Mouse (Mus musculus): ENCODE results near the gene Gm6217. TPM values are rescaled to one million over a fixed set of nuclear protein-coding genes. Genes with fewer than 3 reads are reported as not detected.
"Not testable (repeated sequence)": the region's sequence is repeated elsewhere in the genome, so short reads cannot be mapped to it uniquely, and the experiment has no call there.

Gene Gm6217
- polyA plus RNA-seq, 2 experiments, result not detected

DNA sequence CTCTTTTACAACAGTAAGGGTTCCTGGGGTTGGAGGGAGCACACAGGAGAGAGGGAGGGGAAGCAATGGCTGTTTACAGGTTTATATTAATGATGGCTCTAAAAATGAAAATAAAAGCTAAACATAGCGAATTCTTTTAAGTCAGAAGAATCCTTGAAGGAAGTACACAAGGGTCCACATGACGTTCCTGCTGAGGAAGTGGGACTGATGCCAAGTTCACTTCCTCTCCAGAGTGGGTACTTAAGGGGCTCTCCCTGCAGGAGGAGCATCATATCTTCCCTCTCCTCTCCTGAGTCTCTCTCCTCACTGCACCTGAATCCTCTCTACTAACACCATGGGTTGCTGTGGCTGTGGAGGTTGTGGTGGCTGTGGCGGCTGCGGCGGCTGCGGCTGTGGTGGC, 6.5 kb downstream of the Gm6217 start, which contains the start of gene A030014E15Rik:
Gene A030014E15Rik (plus strand): TSS at position 268 of the 400 bp plus-strand sequence.
- DNase-seq (ENCODE audit: low read depth in 3 of 3, low spot score in 3 of 3) (no peak), ATAC-seq (ENCODE audit: insufficient read depth) (no peak)
- Histone ChIP-seq H3K4me2 (ENCODE audit: low read depth) (no peak within 1 kb of the TSS), H3K9me3 (ENCODE audit: control insufficient read depth, low read length) (no peaks in the 10 kb centered on the region), H3K9ac (replicated peaks) (no peak within 1 kb of the TSS), H3K36me3 (replicated peaks; ENCODE audit: control insufficient read depth, insufficient read depth, low read depth) (no peaks in the 10 kb centered on the region), H3K4me3 (ENCODE audit: insufficient read depth in 1 of 2, low read depth in 2 of 2, low read length in 2 of 2) (no peak within 1 kb of the TSS), H3K27me3 (ENCODE audit: control insufficient read depth, insufficient read depth, low read length) (no peaks in the 10 kb centered on the region), H3K27ac (no peak within 1 kb of the TSS), H3K4me1 (replicated peaks; ENCODE audit: control insufficient read depth in 2 of 2, insufficient read depth in 2 of 2, low read length in 1 of 2) (no peaks in the 10 kb centered on the region)
- WGBS (ENCODE audit: insufficient replicate concordance), result 73% methylated on average over 6 of the region's 6 CpGs
- no peak for TF ChIP-seq CTCF (IDR thresholded peaks at IDR 0.05; ENCODE audit: low read depth)
- TF ChIP-seq EP300 (IDR thresholded peaks at IDR 0.05; ENCODE audit: low read depth), result no peak

DNA sequence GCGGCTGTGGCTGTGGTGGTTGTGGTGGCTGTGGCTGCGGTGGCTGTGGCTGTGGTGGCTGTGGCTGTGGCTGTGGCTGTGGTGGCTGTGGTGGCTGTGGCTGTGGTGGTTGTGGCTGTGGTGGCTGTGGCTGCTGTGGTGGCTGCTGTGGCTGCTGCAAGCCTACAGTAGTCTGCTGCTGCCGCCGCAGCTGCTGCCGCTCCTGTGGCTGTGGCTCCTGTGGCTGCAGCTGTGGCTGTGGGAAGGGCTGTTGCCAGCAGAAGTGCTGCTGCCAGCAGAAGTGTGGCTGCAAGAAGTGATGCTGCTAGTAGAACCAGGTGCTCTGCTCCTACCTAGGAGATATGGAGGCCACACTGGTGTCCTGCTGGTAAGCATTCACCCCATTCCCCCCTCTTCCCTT, 17.8 kb downstream of the Gm6217 start:
- ATAC-seq (ENCODE audit: insufficient read depth); DNase-seq (ENCODE audit: low read depth in 3 of 3, low spot score in 3 of 3); H3K9me3 ChIP-seq (ENCODE audit: control insufficient read depth, low read length); H3K4me3 ChIP-seq (ENCODE audit: insufficient read depth in 1 of 2, low read depth in 2 of 2, low read length in 2 of 2); H3K4me2 ChIP-seq (ENCODE audit: low read depth); H3K9ac ChIP-seq (replicated peaks); H3K36me3 ChIP-seq (replicated peaks; ENCODE audit: control insufficient read depth, insufficient read depth, low read depth); H3K27me3 ChIP-seq (ENCODE audit: control insufficient read depth, insufficient read depth, low read length); H3K4me1 ChIP-seq (replicated peaks; ENCODE audit: control insufficient read depth in 2 of 2, insufficient read depth in 2 of 2, low read length in 1 of 2); H3K27ac ChIP-seq: not testable (repeated sequence)
- WGBS (ENCODE audit: insufficient replicate concordance), result 69% methylated on average over 5 of the region's 5 CpGs

DNA sequence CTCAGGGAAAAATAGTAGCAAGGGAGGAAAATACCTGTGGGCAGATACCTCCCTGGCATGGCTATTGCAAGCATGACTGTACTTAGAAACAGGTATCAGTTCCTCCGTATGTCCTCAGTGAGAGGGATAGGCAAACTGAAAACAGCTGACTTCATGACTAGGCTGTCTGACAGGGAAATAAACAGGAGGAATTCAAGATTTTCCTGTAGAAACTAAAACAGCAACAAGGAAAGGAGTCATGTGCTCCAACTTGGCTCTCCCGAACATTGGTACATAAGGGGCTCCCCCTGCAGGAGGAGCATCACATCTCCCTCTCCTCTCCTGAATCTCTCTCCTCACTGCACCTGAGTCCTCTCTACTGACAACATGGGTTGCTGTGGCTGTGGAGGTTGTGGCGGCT, 18.2 kb downstream of the Gm6217 start, which contains the start of gene A030005L19Rik:
Gene A030005L19Rik (plus strand): TSS at position 301 of the 400 bp plus-strand sequence.
- Histone ChIP-seq H3K4me1 (replicated peaks; ENCODE audit: control insufficient read depth in 2 of 2, insufficient read depth in 2 of 2, low read length in 1 of 2) (peaks cover 3% of the 10 kb centered on the region in 2 experiments; a peak in 2 of 4 replicates), H3K27me3 (ENCODE audit: control insufficient read depth, insufficient read depth, low read length) (no peaks in the 10 kb centered on the region), H3K27ac (no peak within 1 kb of the TSS), H3K4me3 (ENCODE audit: insufficient read depth in 1 of 2, low read depth in 2 of 2, low read length in 2 of 2) (no peak within 1 kb of the TSS), H3K9me3 (ENCODE audit: control insufficient read depth, low read length) (no peaks in the 10 kb centered on the region), H3K36me3 (replicated peaks; ENCODE audit: control insufficient read depth, insufficient read depth, low read depth) (no peaks in the 10 kb centered on the region), H3K4me2 (ENCODE audit: low read depth) (no peak within 1 kb of the TSS), H3K9ac (replicated peaks) (no peak within 1 kb of the TSS)
- DNase-seq (ENCODE audit: low read depth in 3 of 3, low spot score in 3 of 3) (no peak), ATAC-seq (ENCODE audit: insufficient read depth) (no peak)
- TF ChIP-seq CTCF (IDR thresholded peaks at IDR 0.05; ENCODE audit: low read depth), result peak; percentile 45; the same call in 1 of the 2 replicates
- no peak for TF ChIP-seq EP300 (IDR thresholded peaks at IDR 0.05; ENCODE audit: low read depth)
- WGBS (ENCODE audit: insufficient replicate concordance), result 70% methylated on average over 3 of the region's 3 CpGs

DNA sequence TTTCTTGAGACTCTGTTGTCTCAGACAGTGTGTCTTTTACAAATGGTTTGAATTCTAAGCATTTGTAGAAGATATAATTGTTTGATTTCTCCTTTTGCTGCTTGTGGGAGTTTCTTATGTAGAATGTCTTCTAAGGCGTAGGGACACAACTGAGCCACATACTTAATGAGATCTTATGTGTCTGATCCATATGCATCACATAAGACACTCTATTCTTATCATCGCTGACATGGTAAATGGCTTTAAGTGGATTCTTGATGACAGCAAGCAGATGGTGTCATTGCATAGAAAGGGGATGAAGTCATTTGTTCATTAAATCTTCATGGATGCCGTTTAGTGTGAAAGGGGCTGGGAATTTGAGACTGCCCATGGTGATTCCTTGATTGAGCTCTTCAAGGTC, 25.3 kb downstream of the Gm6217 start:
- H3K36me3 ChIP-seq (replicated peaks; ENCODE audit: control insufficient read depth, insufficient read depth, low read depth), result peaks cover 33% of the 10 kb centered on the region
- H3K27ac ChIP-seq, result no peak overlapping the region
- DNase-seq (ENCODE audit: low read depth in 3 of 3, low spot score in 3 of 3) (no peak), ATAC-seq (ENCODE audit: insufficient read depth) (no peak)
- H3K9ac ChIP-seq (replicated peaks), result no peak overlapping the region
- no peaks in the 10 kb centered on the region for H3K9me3 ChIP-seq (ENCODE audit: control insufficient read depth, low read length)
- TF ChIP-seq CTCF (IDR thresholded peaks at IDR 0.05; ENCODE audit: low read depth), result no peak
- no peak for TF ChIP-seq EP300 (IDR thresholded peaks at IDR 0.05; ENCODE audit: low read depth)
- H3K4me2 ChIP-seq (ENCODE audit: low read depth), result no peak overlapping the region
- no peaks in the 10 kb centered on the region for H3K4me1 ChIP-seq (replicated peaks; ENCODE audit: control insufficient read depth in 2 of 2, insufficient read depth in 2 of 2, low read length in 1 of 2)
- no peak overlapping the region for H3K4me3 ChIP-seq (ENCODE audit: insufficient read depth in 1 of 2, low read depth in 2 of 2, low read length in 2 of 2)
- WGBS (ENCODE audit: insufficient replicate concordance), result 87% methylated on average over 3 of the region's 3 CpGs
- H3K27me3 ChIP-seq (ENCODE audit: control insufficient read depth, insufficient read depth, low read length), result no peaks in the 10 kb centered on the region

DNA sequence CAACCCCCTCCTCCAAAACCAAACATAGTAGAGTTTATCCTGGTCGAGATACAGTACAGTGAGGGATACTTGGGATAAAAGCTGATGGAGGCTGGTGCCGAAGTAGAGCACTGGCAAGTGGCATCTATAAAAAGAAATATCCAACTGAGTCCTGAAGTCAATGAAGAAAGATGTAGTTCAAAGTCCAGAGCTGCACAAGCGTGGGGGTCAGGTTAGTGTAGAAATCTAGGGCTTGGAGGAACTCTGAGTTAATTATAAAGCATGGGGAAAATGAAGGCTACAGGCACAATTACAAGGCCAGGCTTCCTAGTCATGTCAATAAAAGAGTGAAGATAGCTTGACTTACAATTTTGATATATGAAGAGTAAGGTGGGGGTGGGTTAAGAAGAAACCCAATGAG, 30.0 kb downstream of the Gm6217 start:
- H3K27ac ChIP-seq, result no peak overlapping the region
- peaks cover 67% of the 10 kb centered on the region for H3K36me3 ChIP-seq (replicated peaks; ENCODE audit: control insufficient read depth, insufficient read depth, low read depth)
- ATAC-seq (ENCODE audit: insufficient read depth) (no peak), DNase-seq (ENCODE audit: low read depth in 3 of 3, low spot score in 3 of 3) (no peak)
- no peaks in the 10 kb centered on the region for H3K9me3 ChIP-seq (ENCODE audit: control insufficient read depth, low read length)
- TF ChIP-seq CTCF (IDR thresholded peaks at IDR 0.05; ENCODE audit: low read depth) (no peak), EP300 (IDR thresholded peaks at IDR 0.05; ENCODE audit: low read depth) (no peak)
- no peak overlapping the region for H3K9ac ChIP-seq (replicated peaks)
- H3K4me3 ChIP-seq (ENCODE audit: insufficient read depth in 1 of 2, low read depth in 2 of 2, low read length in 2 of 2), result no peak overlapping the region
- H3K4me1 ChIP-seq (replicated peaks; ENCODE audit: control insufficient read depth in 2 of 2, insufficient read depth in 2 of 2, low read length in 1 of 2), result no peaks in the 10 kb centered on the region
- H3K4me2 ChIP-seq (ENCODE audit: low read depth), result no peak overlapping the region
- no peaks in the 10 kb centered on the region for H3K27me3 ChIP-seq (ENCODE audit: control insufficient read depth, insufficient read depth, low read length)
- 87% methylated on average over 3 of the region's 3 CpGs for WGBS (ENCODE audit: insufficient replicate concordance)

Measured in liver, embryonic 14.5 days (tissue).